Mouse (Mus musculus) C3H10T1/2 (cell line): ENCODE measurements around the gene 1700017N19Rik. TPM values are rescaled to one million over a fixed set of nuclear protein-coding genes. Genes with fewer than 3 reads are reported as not detected.

ENCODE experiments used
- polyA plus RNA-seq, 2 experiments: library from polyadenylated mRNA; unstranded; fragments of >200 nt; fragmentation: generic; extraction: Trizol; gene quantifications; one replicate each; pipeline ENCODE4 v1.2.1; 2012; ENCODE audit warnings: missing spikeins in 2 of 2

1700017N19Rik gene
- polyA plus RNA-seq = not detected

DNA sequence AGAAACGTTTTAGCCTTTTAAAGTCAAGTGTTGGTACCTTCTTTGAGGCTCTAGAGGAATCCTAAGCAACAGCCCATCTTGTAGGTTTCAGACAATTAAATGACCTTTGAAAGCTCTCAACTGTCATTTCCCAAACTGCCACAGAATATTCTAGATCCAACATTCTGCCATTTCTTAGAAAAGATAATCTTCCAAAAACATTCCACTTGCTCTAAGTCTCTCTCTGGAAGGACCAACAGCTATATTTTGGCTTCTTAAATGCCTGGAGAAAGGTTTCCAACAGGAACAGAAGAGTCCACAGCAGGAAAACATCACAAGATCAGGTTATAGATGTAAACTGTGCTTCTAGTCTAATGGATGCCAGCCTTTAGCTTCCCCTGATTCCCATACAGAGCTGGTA is at the start of gene 1700017N19Rik, which contains the start of gene 4930430F08Rik:
Gene 1700017N19Rik (plus strand): TSS at position 162 of the 400 bp plus-strand sequence.
Gene 4930430F08Rik (minus strand): TSS at position 101 of the 400 bp plus-strand sequence.

Other genes with a start within 250 kb of the 1700017N19Rik start
- not detected for gene Gm4302, start 249.6 kb upstream of the 1700017N19Rik start, polyA plus RNA-seq
- not detected for gene Gm4303, start 244.5 kb upstream of the 1700017N19Rik start, polyA plus RNA-seq
- gene Gm4305, start 239.4 kb upstream of the 1700017N19Rik start, polyA plus RNA-seq = not detected
- gene Gm4307, start 229.1 kb upstream of the 1700017N19Rik start, polyA plus RNA-seq = not detected
- not detected for gene Gm4312, start 207.9 kb upstream of the 1700017N19Rik start, polyA plus RNA-seq
- gene Tmtc3, start 103.1 kb upstream of the 1700017N19Rik start, polyA plus RNA-seq = 1 to 10 TPM in 1 of 2 experiments, under 1 TPM in 1; 0.14 to 1.1 TPM
- under 1 TPM; 0.16 to 0.94 TPM for gene Cep290, start 102.9 kb upstream of the 1700017N19Rik start, polyA plus RNA-seq
- 1 to 10 TPM in 1 of 2 experiments, under 1 TPM in 1; 0.43 to 3.5 TPM for gene 4930430F08Rik, start 61 bp upstream of the 1700017N19Rik start, polyA plus RNA-seq